Mouse (Mus musculus): ENCODE data around the gene Ttll2.
"Not testable (repeated sequence)": the region's sequence is repeated elsewhere in the genome, so short reads cannot be mapped to it uniquely, and the experiment has no call there.

- TF ChIP-seq POLR2A (IDR thresholded peaks at IDR 0.05; ENCODE audit: low read depth, low read length); CHD2 (IDR thresholded peaks at IDR 0.05; ENCODE audit: low read length); CTCF (conservative IDR thresholded peaks at IDR 0.05 in 1 of 2, IDR thresholded peaks at IDR 0.05 in 1 of 2; ENCODE audit: low read depth in 2 of 2, low read length in 2 of 2); USF1 (IDR thresholded peaks at IDR 0.05; ENCODE audit: low read depth, low read length); KAT2A (IDR thresholded peaks at IDR 0.05; ENCODE audit: insufficient replicate concordance, low read length); MAFK (IDR thresholded peaks at IDR 0.05; ENCODE audit: insufficient replicate concordance, low read length); ETS1 (conservative IDR thresholded peaks at IDR 0.05; ENCODE audit: low read depth, low read length); EP300 (IDR thresholded peaks at IDR 0.05; ENCODE audit: low read length); MEF2A (IDR thresholded peaks at IDR 0.05; ENCODE audit: borderline replicate concordance, low read depth, low read length); ZNF384 (IDR thresholded peaks at IDR 0.05; ENCODE audit: low read depth, low read length); UBTF (IDR thresholded peaks at IDR 0.05; ENCODE audit: low read depth, low read length); TBP (conservative IDR thresholded peaks at IDR 0.05; ENCODE audit: low read depth, low read length); NELFE (IDR thresholded peaks at IDR 0.05; ENCODE audit: low read depth, low read length): not testable (repeated sequence)
Observed at GRCm38 (mm10) chr17:7388341-7388957, 36.0 kb upstream of the Ttll2 start.
